Mouse (Mus musculus): ENCODE measurements around the gene Trim8.

Gene Trim8

GRCm38 (mm10) chr19:46501401-46502068, at the start of gene Trim8:
Trim8 (plus strand) TSS chr19:46501702.
- WGBS = 1% methylated on average over 55 of the region's 64 CpGs

- WGBS = 34% methylated on average over 10 of the region's 10 CpGs
Observed at GRCm38 (mm10) chr19:46452052-46452827, 49.3 kb upstream of the Trim8 start.

- 89% methylated on average over 9 of the region's 9 CpGs for WGBS
Observed at GRCm38 (mm10) chr19:46452916-46453315, 48.6 kb upstream of the Trim8 start.

- WGBS = 77% methylated on average over 20 of the region's 20 CpGs
Observed at GRCm38 (mm10) chr19:46454126-46454880, 47.2 kb upstream of the Trim8 start.

- 72% methylated on average over 1 of the region's 1 CpGs for WGBS
Observed at GRCm38 (mm10) chr19:46455032-46455431, 46.5 kb upstream of the Trim8 start.

GRCm38 (mm10) chr19:46455556-46455955, 45.9 kb upstream of the Trim8 start:
- WGBS = 90% methylated on average over 8 of the region's 8 CpGs

GRCm38 (mm10) chr19:46456018-46456735, 45.3 kb upstream of the Trim8 start:
- WGBS = 64% methylated on average over 5 of the region's 5 CpGs

GRCm38 (mm10) chr19:46457798-46458197, 43.7 kb upstream of the Trim8 start:
- 71% methylated on average over 5 of the region's 5 CpGs for WGBS

GRCm38 (mm10) chr19:46459256-46459655, 42.2 kb upstream of the Trim8 start:
- WGBS = 71% methylated on average over 10 of the region's 10 CpGs

GRCm38 (mm10) chr19:46459889-46460288, 41.6 kb upstream of the Trim8 start:
- 46% methylated on average over 2 of the region's 2 CpGs for WGBS

- 99% methylated on average over 3 of the region's 3 CpGs for WGBS
Observed at GRCm38 (mm10) chr19:46462574-46462973, 38.9 kb upstream of the Trim8 start.

- 97% methylated on average over 4 of the region's 4 CpGs for WGBS
Observed at GRCm38 (mm10) chr19:46463446-46463845, 38.1 kb upstream of the Trim8 start.

GRCm38 (mm10) chr19:46466160-46466559, 35.3 kb upstream of the Trim8 start:
- 79% methylated on average over 6 of the region's 6 CpGs for WGBS

- 70% methylated on average over 3 of the region's 3 CpGs for whole genome bisulfite sequencing
Observed at GRCm38 (mm10) chr19:46467051-46467503, 34.4 kb upstream of the Trim8 start.

GRCm38 (mm10) chr19:46470364-46471240, 30.9 kb upstream of the Trim8 start:
- 50% methylated on average over 17 of the region's 17 CpGs for whole genome bisulfite sequencing

- WGBS = 49% methylated on average over 10 of the region's 10 CpGs
Observed at GRCm38 (mm10) chr19:46471324-46472093, 30.0 kb upstream of the Trim8 start.

- 44% methylated on average over 10 of the region's 10 CpGs for WGBS
Observed at GRCm38 (mm10) chr19:46477432-46477845, 24.1 kb upstream of the Trim8 start.

GRCm38 (mm10) chr19:46478242-46478641, 23.3 kb upstream of the Trim8 start:
- WGBS = 71% methylated on average over 4 of the region's 4 CpGs

- WGBS = 73% methylated on average over 5 of the region's 5 CpGs
Observed at GRCm38 (mm10) chr19:46478826-46479225, 22.7 kb upstream of the Trim8 start.
